Mouse (Mus musculus) liver, embryonic 14.5 days (tissue): Measurements from ENCODE around the gene Mamdc4. TPM values are rescaled to one million over a fixed set of nuclear protein-coding genes. Genes with fewer than 3 reads are reported as not detected.

Experiments used
- ATAC-seq: fragments of 200-750 bp; cut with Nextera tagmentation; 2 replicates; pipeline ENCODE4 v1.8.0; 2017; ENCODE audit warnings: moderate number of reproducible peaks, mild to moderate bottlenecking, moderate library complexity; ENCODE audit not compliant: insufficient read depth
- DNase-seq, 3 experiments: peaks; one replicate each; pipeline ENCODE4 v3.0.0-alpha.2; 2012 to 2013; ENCODE audit warnings: low read depth in 3 of 3, low spot score in 3 of 3
- H3K27ac ChIP-seq: fragments of 300-500 bp; sonication (generic); 2 replicates; pipeline ENCODE4 v1.5.1; 2014; ENCODE audit warnings: moderate library complexity, mild to moderate bottlenecking, control low read depth, inconsistent platforms
- H3K27me3 ChIP-seq: fragments of 300-500 bp; sonication (generic); 2 replicates; pipeline ENCODE4 v1.6.1; 2014; ENCODE audit warnings: mild to moderate bottlenecking, low read length, moderate library complexity; ENCODE audit not compliant: control insufficient read depth, insufficient read depth
- H3K36me3 ChIP-seq: fragments of 300-500 bp; sonication (generic); replicated peaks from 2 replicates; pipeline ENCODE4 v1.6.1; 2014; ENCODE audit warnings: low read depth; ENCODE audit not compliant: control insufficient read depth, insufficient read depth
- H3K4me1 ChIP-seq, 2 experiments: fragments of 200-500 bp in 1 of 2; fragments of 300-500 bp in 1 of 2; sonication (generic) in 1 of 2; replicated peaks; 2 replicates each; pipeline ENCODE4 v1.6.1; 2012 to 2014; ENCODE audit warnings: antibody characterized with exemption in 1 of 2, inconsistent platforms in 1 of 2, low read length in 1 of 2; ENCODE audit not compliant: control insufficient read depth in 2 of 2, insufficient read depth in 2 of 2
- H3K4me2 ChIP-seq: fragments of 300-500 bp; sonication (generic); 2 replicates; pipeline ENCODE4 v1.6.1; 2014; ENCODE audit warnings: low read depth, mild to moderate bottlenecking, control low read depth, moderate library complexity
- H3K4me3 ChIP-seq, 2 experiments: fragments of 200-500 bp in 1 of 2; fragments of 300-500 bp in 1 of 2; sonication (generic) in 1 of 2; 2 replicates each; pipeline ENCODE4 v1.5.1; 2012 to 2014; ENCODE audit warnings: low read depth in 2 of 2, low read length in 2 of 2, mild to moderate bottlenecking in 2 of 2, control low read depth in 1 of 2, inconsistent platforms in 1 of 2, moderate library complexity in 1 of 2; ENCODE audit not compliant: insufficient read depth in 1 of 2
- H3K9ac ChIP-seq: fragments of 300-500 bp; sonication (generic); replicated peaks from 2 replicates; pipeline ENCODE4 v1.6.1; 2014; ENCODE audit warnings: mild to moderate bottlenecking, control low read depth, moderate library complexity
- H3K9me3 ChIP-seq: fragments of 300-500 bp; sonication (generic); 2 replicates; pipeline ENCODE4 v1.6.1; 2016; ENCODE audit warnings: low read length, mixed read lengths; ENCODE audit not compliant: control insufficient read depth
- CTCF ChIP-seq: IDR thresholded peaks from 2 replicates; pipeline ENCODE4 v1.5.1; 2016; ENCODE audit warnings: antibody characterized with exemption, low read depth, control low read depth
- EP300 ChIP-seq: IDR thresholded peaks from 2 replicates; pipeline ENCODE4 v1.6.1; 2016; ENCODE audit warnings: antibody characterized with exemption, low read depth
- WGBS: fragments of 180-500 bp; shearing (Covaris S2); extraction: QIAGEN DNeasy Blood & Tissue Kit; methylation state at CpG from one replicate; pipeline ENCODE4 v1.1.7; 2014; ENCODE audit not compliant: insufficient replicate concordance; 5-methylcytosine and 5-hydroxymethylcytosine counted together
- polyA plus RNA-seq, 2 experiments: library from polyadenylated mRNA; depleted of rRNA in 1 of 2; stranded (reverse) in 1 of 2; unstranded in 1 of 2; fragments of >200 nt; fragmentation: Nextera tagmentation in 1 of 2; extraction: Ambion mirVana in 1 of 2; gene quantifications; 2 replicates each; pipeline versions ENCODE4 v1.2.1 to v1.2.3; 2012 to 2014

The Mamdc4 gene
- polyA plus RNA-seq, 2 experiments, result 0.25 to 9.7 TPM

DNA sequence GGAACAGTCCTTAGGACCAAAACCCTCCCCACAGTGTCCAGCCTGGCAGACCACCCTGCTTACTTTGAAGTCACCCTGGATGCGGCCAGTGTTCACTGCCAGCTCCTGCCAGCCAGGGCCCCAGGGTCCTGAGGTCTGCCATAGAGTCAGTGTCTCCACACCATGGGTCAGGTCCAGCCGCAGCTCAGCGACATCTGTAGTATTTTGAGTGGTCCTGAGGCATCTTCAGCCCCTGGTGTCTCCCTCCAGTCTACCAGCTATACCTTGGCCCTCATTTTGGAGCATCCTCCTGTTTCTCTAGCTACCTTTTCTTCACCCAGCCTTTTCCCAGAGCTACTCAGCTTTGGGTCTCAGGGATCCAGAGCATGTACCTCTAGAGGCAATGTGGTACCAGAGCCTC, 5.3 kb downstream of the Mamdc4 start:
- no peak for DNase-seq
- H3K4me2 ChIP-seq, result no peak overlapping the region
- H3K9ac ChIP-seq, result no peak overlapping the region
- H3K9me3 ChIP-seq, result no peaks in the 10 kb centered on the region
- no peaks in the 10 kb centered on the region for H3K27me3 ChIP-seq
- no peak overlapping the region for H3K4me3 ChIP-seq
- H3K27ac ChIP-seq, result no peak overlapping the region
- H3K36me3 ChIP-seq, result no peaks in the 10 kb centered on the region
- ATAC-seq, result no peak
- TF ChIP-seq CTCF (no peak), EP300 (no peak)
- WGBS, result 83% methylated on average over 3 of the region's 3 CpGs
- H3K4me1 ChIP-seq, result peaks cover 7 to 10% of the 10 kb centered on the region in 2 experiments

- TF ChIP-seq EP300 (no peak), CTCF (no peak)
- ATAC-seq (no peak), DNase-seq (no peak)
- H3K9me3 ChIP-seq, result no peaks in the 10 kb centered on the region
- H3K4me2 ChIP-seq, result no peak overlapping the region
- 76% methylated on average over 6 of the region's 6 CpGs for WGBS
- no peaks in the 10 kb centered on the region for H3K27me3 ChIP-seq
- H3K4me3 ChIP-seq, result no peak overlapping the region
- peaks cover 3 to 4% of the 10 kb centered on the region in 2 experiments for H3K4me1 ChIP-seq
- H3K27ac ChIP-seq, result no peak overlapping the region
- H3K9ac ChIP-seq, result no peak overlapping the region
- peaks cover 3% of the 10 kb centered on the region for H3K36me3 ChIP-seq
Measured at GRCm38 (mm10) chr2:25568473-25569019, 6.1 kb downstream of the Mamdc4 start.

DNA sequence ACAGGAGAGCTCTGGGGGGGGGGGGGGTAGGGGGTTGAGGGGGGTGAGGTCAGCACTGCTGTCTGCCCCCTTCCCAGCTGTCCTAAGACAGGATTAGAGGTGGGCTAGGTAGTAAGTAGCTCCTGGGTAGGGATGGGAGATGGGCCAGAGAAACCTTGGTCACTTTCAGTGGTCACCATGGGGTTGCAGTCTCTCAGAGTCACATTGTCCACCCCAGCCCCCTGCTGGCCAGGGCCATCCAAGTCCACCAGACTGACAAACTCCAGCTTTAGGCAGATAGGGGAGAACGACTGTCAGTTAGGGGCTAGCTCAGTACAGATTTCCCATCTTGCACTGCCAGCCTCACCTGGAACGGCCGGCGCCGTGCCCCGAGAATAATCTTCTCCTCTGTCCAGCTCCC, 8.1 kb downstream of the Mamdc4 start:
- 85% methylated on average over 6 of the region's 6 CpGs for WGBS
- DNase-seq, result no peak
- Histone ChIP-seq H3K4me2 (no peak overlapping the region), H3K9ac (no peak overlapping the region), H3K4me1 (no peaks in the 10 kb centered on the region), H3K9me3 (no peaks in the 10 kb centered on the region), H3K27me3 (no peaks in the 10 kb centered on the region), H3K36me3 (peaks cover 17% of the 10 kb centered on the region), H3K27ac (no peak overlapping the region), H3K4me3 (no peak overlapping the region)
- TF ChIP-seq CTCF, result peak; percentile 40
- TF ChIP-seq EP300, result no peak
- ATAC-seq, result no peak

GRCm38 (mm10) chr2:25565741-25566140, 8.9 kb downstream of the Mamdc4 start:
- Histone ChIP-seq H3K4me2 (no peak overlapping the region), H3K27ac (no peak overlapping the region), H3K4me3 (no peak overlapping the region), H3K9me3 (no peaks in the 10 kb centered on the region), H3K36me3 (peaks cover 23% of the 10 kb centered on the region), H3K4me1 (no peaks in the 10 kb centered on the region), H3K9ac (no peak overlapping the region), H3K27me3 (no peaks in the 10 kb centered on the region)
- DNase-seq, result no peak
- no peak for ATAC-seq
- 83% methylated on average over 8 of the region's 8 CpGs for WGBS
- TF ChIP-seq CTCF (no peak), EP300 (no peak)

GRCm38 (mm10) chr2:25561946-25562345, 12.7 kb downstream of the Mamdc4 start:
- DNase-seq, result no peak
- H3K4me2 ChIP-seq, result no peak overlapping the region
- H3K9me3 ChIP-seq, result no peaks in the 10 kb centered on the region
- no peak overlapping the region for H3K9ac ChIP-seq
- 79% methylated on average over 9 of the region's 9 CpGs for WGBS
- no peak overlapping the region for H3K4me3 ChIP-seq
- TF ChIP-seq EP300 (no peak), CTCF (no peak)
- no peaks in the 10 kb centered on the region for H3K27me3 ChIP-seq
- no peak for ATAC-seq
- no peak overlapping the region for H3K27ac ChIP-seq
- peaks cover 33% of the 10 kb centered on the region for H3K36me3 ChIP-seq
- H3K4me1 ChIP-seq, result peaks cover 8 to 12% of the 10 kb centered on the region in 2 experiments
